Mouse (Mus musculus): ENCODE measurements around the gene Slc7a15. TPM values are rescaled to one million over a fixed set of nuclear protein-coding genes. Genes with fewer than 3 reads are reported as not detected.

Gene Slc7a15
- total and polyA plus RNA-seq, 2 experiments from 2014 or later = 0.09 TPM; not detected in 1

DNA sequence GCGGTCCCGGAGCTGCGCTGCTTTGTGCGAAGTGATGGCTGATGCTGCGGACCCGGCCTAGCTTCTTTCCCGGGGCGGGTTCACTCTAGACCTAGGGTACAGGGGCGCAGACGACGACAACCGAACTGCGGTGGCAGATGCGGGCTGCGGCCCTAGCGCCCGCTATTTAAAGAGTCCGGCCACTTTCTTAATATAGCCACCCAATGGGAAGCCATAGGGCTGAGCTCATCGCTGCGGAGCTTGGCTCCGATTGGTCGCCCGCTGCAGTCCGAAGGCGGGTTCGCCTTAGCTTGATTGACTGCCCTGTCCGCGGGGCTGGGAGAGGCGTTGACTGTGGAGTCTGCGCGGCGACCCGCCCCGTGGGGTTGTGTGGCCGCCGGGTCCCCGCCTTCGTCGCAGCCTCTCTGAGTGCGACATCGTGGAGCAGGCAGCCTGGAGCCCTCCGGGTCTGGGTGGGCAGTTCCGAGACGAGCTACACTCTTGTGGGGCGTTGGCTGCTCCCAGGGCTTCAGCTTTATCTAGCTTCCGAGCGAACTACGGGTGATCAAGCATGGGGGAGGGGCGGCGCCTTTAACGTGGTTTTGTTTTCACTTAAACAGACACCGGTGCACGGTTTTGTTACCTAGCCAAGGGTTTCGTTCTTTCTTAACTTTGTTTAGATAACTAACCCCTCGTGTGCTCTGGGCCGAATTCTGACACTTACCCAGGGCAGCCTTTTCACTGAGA is 98.8 kb downstream of the Slc7a15 start, which contains the start of gene Rhob:
TSS of gene Rhob (minus strand) at position 139 of the 726 bp plus-strand sequence.
- H3K9me3 ChIP-seq (ENCODE audit: low read length) = no peaks in the 10 kb centered on the region
- H3K27ac ChIP-seq = peak within 1 kb of the TSS; percentile 100
- no peaks in the 10 kb centered on the region for H3K36me3 ChIP-seq (ENCODE audit: insufficient read depth, low read length)
- peak within 1 kb of the TSS; percentile 98 for H3K4me3 ChIP-seq (ENCODE audit: low read length)
- DNase-seq (ENCODE audit: low spot score) (peak; percentile 99), ATAC-seq (peak; percentile 97)
- TF ChIP-seq CTCF (IDR thresholded peaks at IDR 0.05; ENCODE audit: low read depth) = no peak
- H3K27me3 ChIP-seq (ENCODE audit: insufficient read depth, low read length) = no peaks in the 10 kb centered on the region
- peaks cover 19% of the 10 kb centered on the region; the same call in 1 of the 2 replicates for H3K4me1 ChIP-seq (ENCODE audit: insufficient read depth, low read length)
- WGBS = under 1% methylated on average over 56 of the region's 56 CpGs
- peak within 1 kb of the TSS; percentile 93 for H3K4me2 ChIP-seq (ENCODE audit: low read depth, low read length)
- peak within 1 kb of the TSS; percentile 100 for H3K9ac ChIP-seq (replicated peaks; ENCODE audit: low read length)

DNA sequence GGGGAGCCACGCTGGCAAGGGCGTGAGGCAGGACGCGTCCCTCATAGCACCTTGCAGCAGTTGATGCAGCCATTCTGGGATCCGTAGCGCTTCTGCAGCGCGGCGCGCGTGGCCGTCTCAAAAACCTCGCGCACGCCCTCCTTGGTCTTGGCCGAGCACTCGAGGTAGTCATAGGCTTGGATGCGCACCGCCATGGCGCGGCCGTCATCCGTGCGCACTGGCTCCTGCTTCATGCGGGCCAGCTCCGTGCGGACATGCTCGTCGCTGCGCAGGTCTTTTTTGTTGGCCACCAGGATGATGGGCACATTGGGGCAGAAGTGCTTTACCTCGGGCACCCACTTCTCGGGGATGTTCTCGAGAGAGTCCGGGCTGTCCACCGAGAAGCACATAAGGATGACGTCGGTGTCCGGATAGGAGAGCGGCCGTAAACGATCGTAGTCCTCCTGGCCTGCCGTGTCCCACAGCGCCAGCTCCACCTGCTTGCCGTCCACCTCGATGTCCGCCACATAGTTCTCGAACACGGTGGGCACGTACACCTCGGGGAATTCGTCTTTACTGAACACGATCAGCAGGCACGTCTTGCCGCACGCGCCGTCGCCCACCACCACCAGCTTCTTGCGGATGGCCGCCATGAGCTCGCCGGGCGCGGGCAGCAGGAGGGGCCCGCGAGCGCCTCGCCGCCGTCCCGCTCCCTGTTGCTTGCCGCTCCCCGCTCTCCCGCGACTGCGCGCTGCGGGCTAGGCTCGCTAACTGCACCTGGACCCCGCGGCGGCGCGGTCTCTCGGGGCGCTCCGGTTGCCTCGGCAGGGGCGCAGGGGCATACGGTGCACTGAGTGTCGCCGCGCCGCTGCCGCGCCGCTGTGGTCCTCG is 99.6 kb downstream of the Slc7a15 start:
- H3K4me1 ChIP-seq (ENCODE audit: insufficient read depth, low read length) = peaks cover 19% of the 10 kb centered on the region; the same call in 1 of the 2 replicates

GRCm38 (mm10) chr12:8498591-8499000 is 100.3 kb downstream of the Slc7a15 start:
- TF ChIP-seq CTCF (IDR thresholded peaks at IDR 0.05; ENCODE audit: low read depth) = peak; percentile 42
- Histone ChIP-seq H3K4me2 (ENCODE audit: low read depth, low read length) (peak overlapping the region; percentile 93), H3K36me3 (ENCODE audit: insufficient read depth, low read length) (no peaks in the 10 kb centered on the region), H3K9ac (replicated peaks; ENCODE audit: low read length) (peak overlapping the region; percentile 100), H3K4me3 (ENCODE audit: low read length) (peak overlapping the region; percentile 98), H3K9me3 (ENCODE audit: low read length) (no peaks in the 10 kb centered on the region), H3K4me1 (ENCODE audit: insufficient read depth, low read length) (peaks cover 19% of the 10 kb centered on the region; the same call in 1 of the 2 replicates), H3K27me3 (ENCODE audit: insufficient read depth, low read length) (no peaks in the 10 kb centered on the region), H3K27ac (peak overlapping the region; percentile 100)
- ATAC-seq (peak; percentile 5), DNase-seq (ENCODE audit: low spot score) (peak; percentile 67)
- 2% methylated on average over 10 of the region's 13 CpGs for WGBS

More for the DNA sequence above, 99.6 kb downstream of the Slc7a15 start:
- Histone ChIP-seq H3K4me2 (ENCODE audit: low read depth, low read length) (peak overlapping the region; percentile 93), H3K27ac (peak overlapping the region; percentile 100), H3K27me3 (ENCODE audit: insufficient read depth, low read length) (no peaks in the 10 kb centered on the region), H3K9me3 (ENCODE audit: low read length) (no peaks in the 10 kb centered on the region), H3K4me3 (ENCODE audit: low read length) (peak overlapping the region; percentile 98), H3K36me3 (ENCODE audit: insufficient read depth, low read length) (no peaks in the 10 kb centered on the region), H3K9ac (replicated peaks; ENCODE audit: low read length) (peak overlapping the region; percentile 100)
- TF ChIP-seq CTCF (IDR thresholded peaks at IDR 0.05; ENCODE audit: low read depth) = no peak; the same call in none of the 2 replicates
- ATAC-seq = peak; percentile 58
- WGBS = under 1% methylated on average over 95 of the region's 99 CpGs
- peak; percentile 81 for DNase-seq (ENCODE audit: low spot score)

GRCm38 (mm10) chr12:8498148-8498571 is 100.7 kb downstream of the Slc7a15 start:
- TF ChIP-seq CTCF (IDR thresholded peaks at IDR 0.05; ENCODE audit: low read depth) = no peak
- ATAC-seq = no peak
- no peak for DNase-seq (ENCODE audit: low spot score)
- no peaks in the 10 kb centered on the region for H3K27me3 ChIP-seq (ENCODE audit: insufficient read depth, low read length)
- no peaks in the 10 kb centered on the region for H3K9me3 ChIP-seq (ENCODE audit: low read length)
- H3K9ac ChIP-seq (replicated peaks; ENCODE audit: low read length) = peak overlapping the region; percentile 100
- peak overlapping the region; percentile 93 for H3K4me2 ChIP-seq (ENCODE audit: low read depth, low read length)
- H3K4me3 ChIP-seq (ENCODE audit: low read length) = peak overlapping the region; percentile 98
- peaks cover 19% of the 10 kb centered on the region; the same call in 1 of the 2 replicates for H3K4me1 ChIP-seq (ENCODE audit: insufficient read depth, low read length)
- H3K36me3 ChIP-seq (ENCODE audit: insufficient read depth, low read length) = no peaks in the 10 kb centered on the region
- 5% methylated on average over 8 of the region's 8 CpGs for WGBS
- peak overlapping the region; percentile 100; the same call in 1 of the 2 replicates for H3K27ac ChIP-seq

- WGBS = 17% methylated on average over 2 of the region's 2 CpGs
- DNase-seq (ENCODE audit: low spot score) = no peak
- no peaks in the 10 kb centered on the region for H3K27me3 ChIP-seq (ENCODE audit: insufficient read depth, low read length)
Observed at GRCm38 (mm10) chr12:8497314-8497706, 101.6 kb downstream of the Slc7a15 start.

DNA sequence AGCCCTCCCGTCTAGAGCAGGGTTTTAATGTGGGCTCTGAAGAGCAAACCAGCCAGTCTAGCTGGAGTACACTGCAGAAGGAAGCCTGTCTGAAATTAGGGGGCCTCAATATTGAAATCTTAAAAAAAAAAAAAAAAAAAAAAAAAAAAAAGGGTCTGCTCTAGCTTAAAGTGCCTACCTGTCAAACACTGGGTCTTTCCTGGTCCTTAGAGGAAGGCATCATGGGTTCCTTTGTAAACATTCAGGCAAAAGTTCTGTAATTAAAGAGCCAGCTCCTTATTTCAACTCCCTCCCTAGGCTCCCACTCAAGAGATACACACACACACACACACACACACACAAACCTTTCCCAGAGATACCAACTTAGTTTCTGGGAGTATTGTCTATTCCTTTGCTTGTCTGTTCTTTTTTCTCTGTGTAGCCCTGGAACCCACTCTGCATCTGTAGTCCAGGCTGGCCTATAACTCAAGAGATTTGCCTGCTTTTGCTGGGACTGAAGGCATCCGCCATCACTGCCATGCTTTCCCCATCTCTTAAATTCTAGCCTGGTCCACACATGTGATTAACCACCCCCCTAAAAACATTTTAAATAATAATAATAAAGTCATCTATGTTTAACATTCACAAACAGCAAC is 102.1 kb downstream of the Slc7a15 start:
- WGBS = 35% methylated on average over 2 of the region's 2 CpGs
- H3K4me1 ChIP-seq (ENCODE audit: insufficient read depth, low read length) = peaks cover 19% of the 10 kb centered on the region; the same call in 1 of the 2 replicates
- ATAC-seq = no peak
- no peaks in the 10 kb centered on the region for H3K36me3 ChIP-seq (ENCODE audit: insufficient read depth, low read length)
- peak overlapping the region; percentile 76 for H3K27ac ChIP-seq
- H3K9me3 ChIP-seq (ENCODE audit: low read length) = no peaks in the 10 kb centered on the region
- no peak for TF ChIP-seq CTCF (IDR thresholded peaks at IDR 0.05; ENCODE audit: low read depth)
- peak overlapping the region; percentile 93 for H3K4me2 ChIP-seq (ENCODE audit: low read depth, low read length)
- H3K27me3 ChIP-seq (ENCODE audit: insufficient read depth, low read length) = no peaks in the 10 kb centered on the region
- peak; percentile 21 for DNase-seq (ENCODE audit: low spot score)
- peak overlapping the region; percentile 100; the same call in 1 of the 2 replicates for H3K9ac ChIP-seq (replicated peaks; ENCODE audit: low read length)
- H3K4me3 ChIP-seq (ENCODE audit: low read length) = peak overlapping the region; percentile 98

More at GRCm38 (mm10) chr12:8497314-8497706, 101.6 kb downstream of the Slc7a15 start:
- Histone ChIP-seq H3K27ac (peak overlapping the region; percentile 76; the same call in 1 of the 2 replicates), H3K9ac (replicated peaks; ENCODE audit: low read length) (peak overlapping the region; percentile 100; the same call in 1 of the 2 replicates), H3K4me2 (ENCODE audit: low read depth, low read length) (peak overlapping the region; percentile 93), H3K4me1 (ENCODE audit: insufficient read depth, low read length) (peaks cover 19% of the 10 kb centered on the region; the same call in 1 of the 2 replicates), H3K36me3 (ENCODE audit: insufficient read depth, low read length) (no peaks in the 10 kb centered on the region), H3K9me3 (ENCODE audit: low read length) (no peaks in the 10 kb centered on the region), H3K4me3 (ENCODE audit: low read length) (peak overlapping the region; percentile 98)
- no peak for TF ChIP-seq CTCF (IDR thresholded peaks at IDR 0.05; ENCODE audit: low read depth)
- no peak for ATAC-seq

Measured in hindbrain, postnatal 0 days (tissue).